Mouse (Mus musculus) gastrocnemius, postnatal 14 days (tissue): ENCODE data around the gene Serpina6. TPM values are rescaled to one million over a fixed set of nuclear protein-coding genes. Genes with fewer than 3 reads are reported as not detected.
A peak's percentile ranks its signal among the peaks of the same experiment; 100 is the strongest.
"Not testable (repeated sequence)": the region's sequence is repeated elsewhere in the genome, so short reads cannot be mapped to it uniquely, and the experiment has no call there.

Experiments
- DNase-seq: peaks from one replicate; pipeline ENCODE4 v3.0.0; 2021; ENCODE audit warnings: mixed read lengths
- intact Hi-C: fragments of 180-260 bp; cut with DNase I; formaldehyde crosslinking; loops from one replicate; pipeline ENCODE4 v1.15.1; 2025; ENCODE audit warnings: low total_unique reads
- long read RNA-seq, 2 experiments: library from polyadenylated mRNA; stranded (forward); transcript quantifications; one replicate each; pipeline ENCODE4 v2.0.0; 2021
- total RNA-seq, 2 experiments: library from RNA; stranded (reverse); gene quantifications; 2 replicates each; pipeline ENCODE4 v1.2.3; 2021

The Serpina6 gene
- not detected for total RNA-seq
- long read RNA-seq, experiment 1: 0 reads
- long read RNA-seq, experiment 2: 0 reads

- intact Hi-C loops: no loop called here
- DNase-seq: no peak
Observed at GRCm38 (mm10) chr12:103656848-103657626, at the start of gene Serpina6. Gene Serpina6 (minus strand): TSS chr12:103657212.

- intact Hi-C loops: no loop called here
- no peak for DNase-seq
Observed at GRCm38 (mm10) chr12:103706113-103706512, 49.1 kb upstream of the Serpina6 start.

- intact Hi-C loops: no loop called here
- no peak for DNase-seq
Observed at GRCm38 (mm10) chr12:103705547-103705946, 48.5 kb upstream of the Serpina6 start.

GRCm38 (mm10) chr12:103700144-103700750 is 43.2 kb upstream of the Serpina6 start:
- intact Hi-C loops: no loop called here
- DNase-seq: no peak

- intact Hi-C loops: no loop called here
- no peak for DNase-seq
Observed at GRCm38 (mm10) chr12:103695429-103695828, 38.4 kb upstream of the Serpina6 start, which contains the start of gene Serpina1f. Gene Serpina1f (minus strand): TSS chr12:103695529.

GRCm38 (mm10) chr12:103688221-103688814 is 31.3 kb upstream of the Serpina6 start:
- intact Hi-C loops: no loop called here
- DNase-seq: no peak

- no peak for DNase-seq
- intact Hi-C loops: no loop called here
Observed at GRCm38 (mm10) chr12:103687021-103687420, 30.0 kb upstream of the Serpina6 start.

GRCm38 (mm10) chr12:103686050-103686449 is 29.0 kb upstream of the Serpina6 start:
- intact Hi-C loops: no loop called here
- DNase-seq: no peak

- no peak for DNase-seq
- intact Hi-C loops: no loop called here
Observed at GRCm38 (mm10) chr12:103685386-103685785, 28.4 kb upstream of the Serpina6 start.

GRCm38 (mm10) chr12:103683775-103684174 is 26.8 kb upstream of the Serpina6 start:
- intact Hi-C loops: no loop called here
- no peak for DNase-seq

- intact Hi-C loops: no loop called here
- no peak for DNase-seq
Observed at GRCm38 (mm10) chr12:103681739-103682138, 24.7 kb upstream of the Serpina6 start.

GRCm38 (mm10) chr12:103681169-103681568 is 24.2 kb upstream of the Serpina6 start:
- intact Hi-C loops: no loop called here
- DNase-seq: no peak

GRCm38 (mm10) chr12:103679853-103680252 is 22.8 kb upstream of the Serpina6 start:
- DNase-seq, intact Hi-C loops: not testable (repeated sequence)

GRCm38 (mm10) chr12:103676039-103676438 is 19.0 kb upstream of the Serpina6 start, which contains the start of gene Serpina16:
Gene Serpina16 (minus strand): TSS chr12:103676139.
- intact Hi-C loops: no loop called here
- DNase-seq: no peak

- intact Hi-C loops: no loop called here
- peak; percentile 38 for DNase-seq
Observed at GRCm38 (mm10) chr12:103673179-103673578, 16.2 kb upstream of the Serpina6 start.

- intact Hi-C loops: no loop called here
- no peak for DNase-seq
Observed at GRCm38 (mm10) chr12:103671483-103671882, 14.5 kb upstream of the Serpina6 start.

- intact Hi-C loops: no loop called here
- no peak for DNase-seq
Observed at GRCm38 (mm10) chr12:103670964-103671363, 14.0 kb upstream of the Serpina6 start.

GRCm38 (mm10) chr12:103670344-103670743 is 13.3 kb upstream of the Serpina6 start:
- peak; percentile 23 for DNase-seq
- intact Hi-C loops: no loop called here

- intact Hi-C loops: no loop called here
Observed at GRCm38 (mm10) chr12:103665286-103665685, 8.3 kb upstream of the Serpina6 start.

GRCm38 (mm10) chr12:103662053-103662452 is 5.0 kb upstream of the Serpina6 start:
- DNase-seq, intact Hi-C loops: not testable (repeated sequence)

More at GRCm38 (mm10) chr12:103665286-103665685, 8.3 kb upstream of the Serpina6 start:
- no peak for DNase-seq
